Mouse (Mus musculus): Measurements from ENCODE around the gene Cyp3a13. TPM values are rescaled to one million over a fixed set of nuclear protein-coding genes. Genes with fewer than 3 reads are reported as not detected.

Gene Cyp3a13
- total RNA-seq, 1 experiment, result 0.31 TPM

GRCm38 (mm10) chr5:137947303-137947702, 25.9 kb upstream of the Cyp3a13 start:
- Histone ChIP-seq H3K36me3 (ENCODE audit: control insufficient read depth, insufficient read depth, low read length, poor library complexity, severe bottlenecking) (no peaks in the 10 kb centered on the region), H3K9me3 (ENCODE audit: control insufficient read depth, insufficient read depth, low read depth, low read length) (no peaks in the 10 kb centered on the region), H3K9ac (ENCODE audit: insufficient read depth, low read depth, low read length, poor library complexity, severe bottlenecking) (no peak overlapping the region), H3K4me3 (ENCODE audit: insufficient read depth in 1 of 2, low read depth in 1 of 2, low read length in 2 of 2, poor library complexity in 1 of 2, severe bottlenecking in 1 of 2) (no peak overlapping the region), H3K27ac (ENCODE audit: insufficient read depth, low read depth, low read length, poor library complexity, severe bottlenecking) (no peak overlapping the region), H3K4me1 (ENCODE audit: control insufficient read depth in 2 of 2, insufficient read depth in 2 of 2, low read length in 2 of 2, poor library complexity in 1 of 2) (no peaks in the 10 kb centered on the region; a peak in 1 of 4 replicates)
- DNase-seq (ENCODE audit: low read depth, low spot score), result no peak
- in situ Hi-C loops (cut with MboI; ENCODE audit: low sequenced_read_pairs in 2 of 2, unreplicated experiment in 2 of 2), result no loop called here
- no peak for TF ChIP-seq HCFC1 (IDR thresholded peaks at IDR 0.05; ENCODE audit: borderline replicate concordance, insufficient read depth, low read length)
- TF ChIP-seq ZNF384 (IDR thresholded peaks at IDR 0.05; ENCODE audit: low read depth, low read length), result no peak
- TF ChIP-seq MAFK (IDR thresholded peaks at IDR 0.05; ENCODE audit: insufficient read depth, low read depth, low read length), result no peak
- no peak for TF ChIP-seq ZC3H11A (IDR thresholded peaks at IDR 0.05; ENCODE audit: borderline replicate concordance, low read depth, low read length)

GRCm38 (mm10) chr5:137943133-137943532, 21.7 kb upstream of the Cyp3a13 start:
- TF ChIP-seq HCFC1 (IDR thresholded peaks at IDR 0.05; ENCODE audit: borderline replicate concordance, insufficient read depth, low read length), result no peak
- no peak for TF ChIP-seq ZNF384 (IDR thresholded peaks at IDR 0.05; ENCODE audit: low read depth, low read length)
- no peaks in the 10 kb centered on the region for H3K4me1 ChIP-seq (ENCODE audit: control insufficient read depth in 2 of 2, insufficient read depth in 2 of 2, low read length in 2 of 2, poor library complexity in 1 of 2)
- H3K9me3 ChIP-seq (ENCODE audit: control insufficient read depth, insufficient read depth, low read depth, low read length), result no peaks in the 10 kb centered on the region
- no peak for DNase-seq (ENCODE audit: low read depth, low spot score)
- no peak overlapping the region for H3K27ac ChIP-seq (ENCODE audit: insufficient read depth, low read depth, low read length, poor library complexity, severe bottlenecking)
- in situ Hi-C loops (cut with MboI; ENCODE audit: low sequenced_read_pairs in 2 of 2, unreplicated experiment in 2 of 2), result no loop called here
- H3K9ac ChIP-seq (ENCODE audit: insufficient read depth, low read depth, low read length, poor library complexity, severe bottlenecking), result no peak overlapping the region
- H3K36me3 ChIP-seq (ENCODE audit: control insufficient read depth, insufficient read depth, low read length, poor library complexity, severe bottlenecking), result no peaks in the 10 kb centered on the region; the same call in 1 of the 2 replicates
- no peak overlapping the region for H3K4me3 ChIP-seq (ENCODE audit: insufficient read depth in 1 of 2, low read depth in 1 of 2, low read length in 2 of 2, poor library complexity in 1 of 2, severe bottlenecking in 1 of 2)

- TF ChIP-seq ZNF384 (IDR thresholded peaks at IDR 0.05; ENCODE audit: low read depth, low read length) (no peak), MAFK (IDR thresholded peaks at IDR 0.05; ENCODE audit: insufficient read depth, low read depth, low read length) (no peak), ZC3H11A (IDR thresholded peaks at IDR 0.05; ENCODE audit: borderline replicate concordance, low read depth, low read length) (no peak)
- peaks cover 3 to 6% of the 10 kb centered on the region in 2 experiments; a peak in 3 of 4 replicates for H3K4me1 ChIP-seq (ENCODE audit: control insufficient read depth in 2 of 2, insufficient read depth in 2 of 2, low read length in 2 of 2, poor library complexity in 1 of 2)
- no peaks in the 10 kb centered on the region for H3K9me3 ChIP-seq (ENCODE audit: control insufficient read depth, insufficient read depth, low read depth, low read length)
- H3K36me3 ChIP-seq (ENCODE audit: control insufficient read depth, insufficient read depth, low read length, poor library complexity, severe bottlenecking), result no peaks in the 10 kb centered on the region; the same call in 1 of the 2 replicates
- H3K4me3 ChIP-seq (ENCODE audit: insufficient read depth in 1 of 2, low read depth in 1 of 2, low read length in 2 of 2, poor library complexity in 1 of 2, severe bottlenecking in 1 of 2), result no peak overlapping the region
- H3K27ac ChIP-seq (ENCODE audit: insufficient read depth, low read depth, low read length, poor library complexity, severe bottlenecking), result no peak overlapping the region
- in situ Hi-C loops (cut with MboI; ENCODE audit: low sequenced_read_pairs in 2 of 2, unreplicated experiment in 2 of 2), result no loop called here
- no peak overlapping the region for H3K9ac ChIP-seq (ENCODE audit: insufficient read depth, low read depth, low read length, poor library complexity, severe bottlenecking)
- DNase-seq (ENCODE audit: low read depth, low spot score), result no peak
Observed at GRCm38 (mm10) chr5:137940948-137941347, 19.5 kb upstream of the Cyp3a13 start.

- H3K4me3 ChIP-seq (ENCODE audit: insufficient read depth in 1 of 2, low read depth in 1 of 2, low read length in 2 of 2, poor library complexity in 1 of 2, severe bottlenecking in 1 of 2), result no peak overlapping the region
- no peak for DNase-seq (ENCODE audit: low read depth, low spot score)
- H3K36me3 ChIP-seq (ENCODE audit: control insufficient read depth, insufficient read depth, low read length, poor library complexity, severe bottlenecking), result no peaks in the 10 kb centered on the region; the same call in 1 of the 2 replicates
- no peak overlapping the region for H3K27ac ChIP-seq (ENCODE audit: insufficient read depth, low read depth, low read length, poor library complexity, severe bottlenecking)
- no peak overlapping the region for H3K9ac ChIP-seq (ENCODE audit: insufficient read depth, low read depth, low read length, poor library complexity, severe bottlenecking)
- no peaks in the 10 kb centered on the region for H3K9me3 ChIP-seq (ENCODE audit: control insufficient read depth, insufficient read depth, low read depth, low read length)
- H3K4me1 ChIP-seq (ENCODE audit: control insufficient read depth in 2 of 2, insufficient read depth in 2 of 2, low read length in 2 of 2, poor library complexity in 1 of 2), result peaks cover 5 to 17% of the 10 kb centered on the region in 2 experiments
- TF ChIP-seq CHD2 (IDR thresholded peaks at IDR 0.05; ENCODE audit: low read depth, low read length), result no peak
- no peak for TF ChIP-seq ZC3H11A (IDR thresholded peaks at IDR 0.05; ENCODE audit: borderline replicate concordance, low read depth, low read length)
- no peak for TF ChIP-seq HCFC1 (IDR thresholded peaks at IDR 0.05; ENCODE audit: borderline replicate concordance, insufficient read depth, low read length)
- TF ChIP-seq MAFK (IDR thresholded peaks at IDR 0.05; ENCODE audit: insufficient read depth, low read depth, low read length), result no peak
- no peak for TF ChIP-seq ZNF384 (IDR thresholded peaks at IDR 0.05; ENCODE audit: low read depth, low read length)
- in situ Hi-C loops (cut with MboI; ENCODE audit: low sequenced_read_pairs in 2 of 2, unreplicated experiment in 2 of 2), result no loop called here
Observed at GRCm38 (mm10) chr5:137937238-137937637, 15.8 kb upstream of the Cyp3a13 start.

GRCm38 (mm10) chr5:137936486-137936885, 15.1 kb upstream of the Cyp3a13 start:
- Histone ChIP-seq H3K27ac (ENCODE audit: insufficient read depth, low read depth, low read length, poor library complexity, severe bottlenecking) (no peak overlapping the region), H3K9me3 (ENCODE audit: control insufficient read depth, insufficient read depth, low read depth, low read length) (no peaks in the 10 kb centered on the region), H3K36me3 (ENCODE audit: control insufficient read depth, insufficient read depth, low read length, poor library complexity, severe bottlenecking) (no peaks in the 10 kb centered on the region; the same call in 1 of the 2 replicates), H3K4me1 (ENCODE audit: control insufficient read depth in 2 of 2, insufficient read depth in 2 of 2, low read length in 2 of 2, poor library complexity in 1 of 2) (peaks cover 5 to 19% of the 10 kb centered on the region in 2 experiments), H3K9ac (ENCODE audit: insufficient read depth, low read depth, low read length, poor library complexity, severe bottlenecking) (no peak overlapping the region), H3K4me3 (ENCODE audit: insufficient read depth in 1 of 2, low read depth in 1 of 2, low read length in 2 of 2, poor library complexity in 1 of 2, severe bottlenecking in 1 of 2) (no peak overlapping the region)
- no peak for DNase-seq (ENCODE audit: low read depth, low spot score)
- in situ Hi-C loops (cut with MboI; ENCODE audit: low sequenced_read_pairs in 2 of 2, unreplicated experiment in 2 of 2), result no loop called here
- TF ChIP-seq CHD2 (IDR thresholded peaks at IDR 0.05; ENCODE audit: low read depth, low read length) (no peak), ZC3H11A (IDR thresholded peaks at IDR 0.05; ENCODE audit: borderline replicate concordance, low read depth, low read length) (no peak)
